Mouse (Mus musculus) myocyte (in vitro differentiated cells): ENCODE data around the gene Mylk3.

Experiments
- MYOG ChIP-seq, 3 experiments: IDR thresholded peaks; one replicate each; pipeline ENCODE4 v1.6.1; 2011; ENCODE audit warnings: control low read depth in 2 of 3, low read depth in 2 of 3, mild to moderate bottlenecking in 2 of 3; ENCODE audit not compliant: insufficient read length in 2 of 3, control insufficient read depth in 1 of 3, insufficient read depth in 1 of 3
- POLR2A ChIP-seq: IDR thresholded peaks from one replicate; pipeline ENCODE4 v1.6.1; 2011; ENCODE audit warnings: low read depth, mild to moderate bottlenecking, control low read depth, moderate library complexity; ENCODE audit not compliant: insufficient read length
- POLR2AphosphoS2 ChIP-seq: IDR thresholded peaks from one replicate; pipeline ENCODE4 v1.6.1; 2011; ENCODE audit warnings: low read depth, control low read depth; ENCODE audit not compliant: insufficient read length
- SRF ChIP-seq: IDR thresholded peaks from one replicate; pipeline ENCODE4 v1.6.1; 2011; ENCODE audit warnings: low read depth; ENCODE audit not compliant: control insufficient read depth, insufficient read length
- TCF12 ChIP-seq: IDR thresholded peaks from one replicate; pipeline ENCODE4 v1.6.1; 2011; ENCODE audit warnings: mild to moderate bottlenecking, control low read depth; ENCODE audit not compliant: poor library complexity, insufficient read depth, severe bottlenecking

DNA sequence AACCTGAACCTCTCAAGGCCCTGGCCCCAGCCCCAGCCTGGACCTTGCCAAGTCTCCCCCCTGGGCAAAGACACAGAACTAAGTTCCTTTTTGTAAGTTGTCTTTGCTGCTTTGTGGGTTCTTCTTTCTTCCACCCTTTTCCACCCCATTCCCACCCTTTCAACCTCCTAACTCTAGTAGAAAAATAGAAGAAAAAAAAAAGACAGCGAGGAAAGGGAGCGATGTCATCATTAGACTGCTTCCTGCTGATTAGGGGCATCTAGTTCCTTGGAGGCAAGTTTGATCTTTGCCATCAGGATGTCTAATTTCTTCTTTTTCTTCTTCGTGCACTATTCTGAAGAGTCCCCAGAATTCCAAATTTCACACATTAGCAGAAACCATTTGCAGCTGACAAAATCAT, 73.1 kb downstream of the Mylk3 start:
- TF ChIP-seq MYOG (IDR thresholded peaks at IDR 0.05; ENCODE audit: control insufficient read depth in 1 of 3, insufficient read depth in 1 of 3, insufficient read length in 2 of 3, low read depth in 2 of 3) (no peak), POLR2AphosphoS2 (no peak), TCF12 (no peak), POLR2A (no peak), SRF (no peak)
